Mouse (Mus musculus) heart, postnatal 0 days (tissue): ENCODE data around the gene Cul4a.

Experiments
- CTCF ChIP-seq: IDR thresholded peaks from 2 replicates; pipeline ENCODE4 v1.5.1; 2016; ENCODE audit warnings: antibody characterized with exemption, control low read depth, low read depth
- EP300 ChIP-seq: IDR thresholded peaks from 2 replicates; pipeline ENCODE4 v1.6.1; 2016; ENCODE audit warnings: antibody characterized with exemption, low read depth

DNA sequence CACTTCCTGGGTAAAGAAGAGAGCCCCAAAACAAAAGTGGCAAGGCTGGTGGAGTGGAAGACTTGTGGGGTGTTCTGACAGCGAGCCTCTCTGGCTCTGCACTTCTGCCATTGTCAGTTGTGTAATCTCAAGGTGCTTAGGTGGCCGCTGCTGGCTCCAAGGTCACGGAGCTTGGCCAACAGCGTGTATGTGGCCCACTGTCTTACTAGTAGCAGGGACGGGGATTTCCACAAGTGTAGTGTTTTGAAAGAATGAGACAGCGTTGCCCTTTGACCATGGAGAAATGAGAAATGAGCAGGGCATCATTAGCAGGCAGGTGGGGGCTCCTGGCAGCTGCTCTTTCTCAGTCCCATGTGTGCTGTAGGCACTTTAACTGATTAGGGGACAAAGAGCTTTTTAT, 56.7 kb downstream of the Cul4a start:
- TF ChIP-seq EP300 (no peak), CTCF (no peak)
